Mouse (Mus musculus) midbrain, embryonic 15.5 days (tissue): ENCODE data around the gene Scgb2b20. TPM values are rescaled to one million over a fixed set of nuclear protein-coding genes. Genes with fewer than 3 reads are reported as not detected.
"Not testable (repeated sequence)": the region's sequence is repeated elsewhere in the genome, so short reads cannot be mapped to it uniquely, and the experiment has no call there.

ENCODE experiments used
- ATAC-seq: fragments of 200-750 bp; cut with Nextera tagmentation; replicated peaks from 2 replicates; pipeline ENCODE4 v1.8.0; 2017; ENCODE audit warnings: moderate TSS enrichment
- H3K27ac ChIP-seq: fragments of 300-500 bp; sonication (generic); 2 replicates; pipeline ENCODE4 v1.5.1; 2015; ENCODE audit warnings: mild to moderate bottlenecking, inconsistent platforms
- H3K27me3 ChIP-seq: fragments of 300-500 bp; sonication (generic); replicated peaks from 2 replicates; pipeline ENCODE4 v1.6.1; 2015; ENCODE audit warnings: inconsistent platforms
- H3K36me3 ChIP-seq: fragments of 300-500 bp; sonication (generic); replicated peaks from 2 replicates; pipeline ENCODE4 v1.6.1; 2015; ENCODE audit warnings: inconsistent platforms
- H3K4me1 ChIP-seq: fragments of 300-500 bp; sonication (generic); 2 replicates; pipeline ENCODE4 v1.6.1; 2015; ENCODE audit warnings: inconsistent platforms
- H3K4me2 ChIP-seq: fragments of 300-500 bp; sonication (generic); 2 replicates; pipeline ENCODE4 v1.6.1; 2015; ENCODE audit warnings: inconsistent platforms, mild to moderate bottlenecking, moderate library complexity
- H3K4me3 ChIP-seq: fragments of 300-500 bp; sonication (generic); 2 replicates; pipeline ENCODE4 v1.5.1; 2015; ENCODE audit warnings: mild to moderate bottlenecking, inconsistent platforms
- H3K9ac ChIP-seq: fragments of 300-500 bp; sonication (generic); 2 replicates; pipeline ENCODE4 v1.6.1; 2015; ENCODE audit warnings: mild to moderate bottlenecking, inconsistent platforms
- H3K9me3 ChIP-seq: fragments of 300-500 bp; sonication (generic); 2 replicates; pipeline ENCODE4 v1.6.1; 2016; ENCODE audit warnings: inconsistent platforms
- WGBS: fragments of 180-500 bp; shearing (Covaris S2); methylation state at CpG from one replicate; pipeline ENCODE4 v1.1.7; 2015; ENCODE audit warnings: mixed read lengths; 5-methylcytosine and 5-hydroxymethylcytosine counted together
- polyA plus RNA-seq: library from polyadenylated mRNA; unstranded; fragments of >200 nt; fragmentation: Nextera tagmentation; extraction: Ambion mirVana; gene quantifications from 2 replicates; pipeline ENCODE4 v1.2.1, GENCODE M21; 2015

The Scgb2b20 gene
- not detected in 2 replicates for polyA plus RNA-seq

- H3K9ac ChIP-seq, H3K36me3 ChIP-seq, H3K4me1 ChIP-seq, H3K4me3 ChIP-seq, H3K4me2 ChIP-seq, H3K9me3 ChIP-seq, ATAC-seq, H3K27me3 ChIP-seq, H3K27ac ChIP-seq: not testable (repeated sequence)
- WGBS: 79% methylated on average over 2 of the region's 2 CpGs
Measured at GRCm38 (mm10) chr7:33366222-33366621, at the start of gene Scgb2b20. Gene Scgb2b20, minus strand, starts transcription at chr7:33366322.

GRCm38 (mm10) chr7:33409681-33410080 is 43.6 kb upstream of the Scgb2b20 start:
- H3K27ac ChIP-seq, H3K36me3 ChIP-seq, H3K9me3 ChIP-seq, ATAC-seq, H3K4me3 ChIP-seq, H3K27me3 ChIP-seq, H3K4me2 ChIP-seq, H3K9ac ChIP-seq, H3K4me1 ChIP-seq: not testable (repeated sequence)
- whole genome bisulfite sequencing: 53% methylated on average over 1 of the region's 1 CpGs

GRCm38 (mm10) chr7:33401650-33402049 is 35.5 kb upstream of the Scgb2b20 start:
- Histone ChIP-seq H3K4me2 (no peak overlapping the region), H3K9ac (no peak overlapping the region), H3K36me3 (no peaks in the 10 kb centered on the region), H3K9me3 (peaks cover 18% of the 10 kb centered on the region), H3K4me1 (no peaks in the 10 kb centered on the region), H3K27ac (no peak overlapping the region), H3K4me3 (no peak overlapping the region), H3K27me3 (no peaks in the 10 kb centered on the region)
- 80% methylated on average over 1 of the region's 1 CpGs for WGBS
- no peak for ATAC-seq

GRCm38 (mm10) chr7:33399749-33400148 is 33.6 kb upstream of the Scgb2b20 start:
- H3K36me3 ChIP-seq, H3K4me3 ChIP-seq, ATAC-seq, H3K27me3 ChIP-seq, H3K4me2 ChIP-seq, H3K27ac ChIP-seq, H3K9ac ChIP-seq, H3K4me1 ChIP-seq: not testable (repeated sequence)
- H3K9me3 ChIP-seq: peaks cover 18% of the 10 kb centered on the region

GRCm38 (mm10) chr7:33372934-33373333 is 6.8 kb upstream of the Scgb2b20 start, which contains the start of gene Scgb1b20:
Gene Scgb1b20, plus strand, starts transcription at chr7:33373234.
- not testable (repeated sequence) for ATAC-seq, H3K27ac ChIP-seq, H3K4me1 ChIP-seq, H3K4me2 ChIP-seq, H3K36me3 ChIP-seq, H3K9ac ChIP-seq, H3K9me3 ChIP-seq, H3K27me3 ChIP-seq, H3K4me3 ChIP-seq
- WGBS: 80% methylated on average over 4 of the region's 4 CpGs

Other genes starting within 250 kb of the Scgb2b20 start
- gene Scgb2b18, start 192.5 kb downstream of the Scgb2b20 start, polyA plus RNA-seq: not detected in 2 replicates
- gene Scgb1b18, start 180.8 kb downstream of the Scgb2b20 start, polyA plus RNA-seq: not detected in 2 replicates
- gene Scgb2b19, start 86.0 kb downstream of the Scgb2b20 start, polyA plus RNA-seq: not detected in 2 replicates
- not detected in 2 replicates for gene Scgb1b19, start 79.0 kb downstream of the Scgb2b20 start, polyA plus RNA-seq
- gene Scgb1b20, start 6.9 kb upstream of the Scgb2b20 start, polyA plus RNA-seq: not detected in 2 replicates
- not detected in 2 replicates for gene Scgb2b21, start 154.1 kb upstream of the Scgb2b20 start, polyA plus RNA-seq